Mouse (Mus musculus) hindbrain, embryonic 10.5 days (tissue): Measurements from ENCODE around the gene Akna. TPM values are rescaled to one million over a fixed set of nuclear protein-coding genes. Genes with fewer than 3 reads are reported as not detected.

Experiments used
- DNase-seq: peaks from one replicate; pipeline ENCODE4 v3.0.0-alpha.2; 2017; ENCODE audit warnings: low spot score
- H3K27ac ChIP-seq: fragments of 300-500 bp; sonication (generic); 2 replicates; pipeline ENCODE4 v1.5.1; 2016; ENCODE audit warnings: mild to moderate bottlenecking, moderate library complexity
- H3K27me3 ChIP-seq: fragments of 300-500 bp; sonication (generic); 2 replicates; pipeline ENCODE4 v1.6.1; 2016; ENCODE audit warnings: mild to moderate bottlenecking; ENCODE audit not compliant: poor library complexity, insufficient read depth, severe bottlenecking
- H3K36me3 ChIP-seq: fragments of 300-500 bp; sonication (generic); 2 replicates; pipeline ENCODE4 v1.6.1; 2016; ENCODE audit warnings: mild to moderate bottlenecking, moderate library complexity
- H3K4me1 ChIP-seq: fragments of 300-500 bp; sonication (generic); replicated peaks from 2 replicates; pipeline ENCODE4 v1.6.1; 2016; ENCODE audit warnings: mild to moderate bottlenecking
- H3K4me3 ChIP-seq: fragments of 300-500 bp; sonication (generic); 2 replicates; pipeline ENCODE4 v1.5.1; 2016; ENCODE audit warnings: mild to moderate bottlenecking, moderate library complexity
- H3K9me3 ChIP-seq: fragments of 300-500 bp; sonication (generic); 2 replicates; pipeline ENCODE4 v1.6.1; 2016; ENCODE audit warnings: mild to moderate bottlenecking, moderate library complexity
- WGBS: fragments of 180-500 bp; shearing (Covaris S2); methylation state at CpG from one replicate; pipeline ENCODE4 v1.1.7; 2016; 5-methylcytosine and 5-hydroxymethylcytosine counted together
- polyA plus RNA-seq: library from polyadenylated mRNA; unstranded; fragments of >200 nt; fragmentation: Nextera tagmentation; extraction: Ambion mirVana; gene quantifications from 2 replicates; pipeline ENCODE4 v1.2.1, GENCODE M21; 2016

Akna gene
- polyA plus RNA-seq, 1 experiment from 2014 or later, result 13.0 TPM

GRCm38 (mm10) chr4:63370897-63371296, 32.3 kb downstream of the Akna start:
- 38% methylated on average over 7 of the region's 7 CpGs for WGBS
- no peak overlapping the region for H3K4me3 ChIP-seq
- H3K36me3 ChIP-seq, result peaks cover 83% of the 10 kb centered on the region
- no peak for DNase-seq
- peaks cover 15% of the 10 kb centered on the region for H3K4me1 ChIP-seq
- H3K27ac ChIP-seq, result 0 out of 2 replicates have a peak overlapping the region, but pooled peaks have one; percentile 23
- no peaks in the 10 kb centered on the region for H3K27me3 ChIP-seq
- no peaks in the 10 kb centered on the region for H3K9me3 ChIP-seq

- Histone ChIP-seq H3K27ac (no peak overlapping the region), H3K4me1 (peaks cover 15% of the 10 kb centered on the region), H3K9me3 (no peaks in the 10 kb centered on the region), H3K36me3 (peaks cover 59% of the 10 kb centered on the region), H3K4me3 (no peak overlapping the region), H3K27me3 (no peaks in the 10 kb centered on the region)
- WGBS, result 12% methylated on average over 4 of the region's 4 CpGs
- peak; percentile 83 for DNase-seq
These were observed 34.6 kb downstream of the Akna start for GRCm38 (mm10) chr4:63368577-63368976.

- WGBS, result 93% methylated on average over 5 of the region's 5 CpGs
- DNase-seq, result no peak
- Histone ChIP-seq H3K4me1 (peaks cover 3% of the 10 kb centered on the region), H3K36me3 (peaks cover under 1% of the 10 kb centered on the region; the same call in 1 of the 2 replicates), H3K27ac (no peak within 1 kb of the TSS), H3K9me3 (no peaks in the 10 kb centered on the region), H3K27me3 (no peaks in the 10 kb centered on the region), H3K4me3 (no peak within 1 kb of the TSS)
These were observed 41.0 kb downstream of the Akna start, which contains the start of gene Orm2 for GRCm38 (mm10) chr4:63362150-63362549. Gene Orm2 (plus strand): TSS chr4:63362449.

GRCm38 (mm10) chr4:63359861-63360260, 43.3 kb downstream of the Akna start:
- Histone ChIP-seq H3K27me3 (no peaks in the 10 kb centered on the region), H3K4me3 (no peak overlapping the region), H3K36me3 (no peaks in the 10 kb centered on the region), H3K4me1 (peaks cover 9% of the 10 kb centered on the region), H3K27ac (no peak overlapping the region), H3K9me3 (no peaks in the 10 kb centered on the region)
- WGBS, result 79% methylated on average over 6 of the region's 6 CpGs
- DNase-seq, result no peak

GRCm38 (mm10) chr4:63356981-63357570, 46.1 kb downstream of the Akna start:
- WGBS, result 45% methylated on average over 2 of the region's 2 CpGs
- H3K9me3 ChIP-seq, result no peaks in the 10 kb centered on the region
- no peaks in the 10 kb centered on the region for H3K36me3 ChIP-seq
- no peak for DNase-seq
- H3K27ac ChIP-seq, result no peak overlapping the region
- no peaks in the 10 kb centered on the region for H3K27me3 ChIP-seq
- peaks cover 9% of the 10 kb centered on the region for H3K4me1 ChIP-seq
- no peak overlapping the region for H3K4me3 ChIP-seq

- WGBS, result 82% methylated on average over 4 of the region's 4 CpGs
- no peak for DNase-seq
- Histone ChIP-seq H3K36me3 (no peaks in the 10 kb centered on the region), H3K27ac (no peak within 1 kb of the TSS), H3K27me3 (no peaks in the 10 kb centered on the region), H3K9me3 (no peaks in the 10 kb centered on the region), H3K4me3 (no peak within 1 kb of the TSS), H3K4me1 (peaks cover 9% of the 10 kb centered on the region)
These were observed 47.1 kb downstream of the Akna start, which contains the start of gene Orm3 for GRCm38 (mm10) chr4:63355877-63356665. Gene Orm3 (plus strand): TSS chr4:63356162.

- 77% methylated on average over 6 of the region's 6 CpGs for WGBS
- Histone ChIP-seq H3K27ac (no peak overlapping the region), H3K36me3 (no peaks in the 10 kb centered on the region), H3K4me1 (no peaks in the 10 kb centered on the region), H3K9me3 (no peaks in the 10 kb centered on the region), H3K27me3 (no peaks in the 10 kb centered on the region), H3K4me3 (no peak overlapping the region)
- no peak for DNase-seq
These were observed 54.6 kb downstream of the Akna start for GRCm38 (mm10) chr4:63348524-63348923.

- Histone ChIP-seq H3K9me3 (no peaks in the 10 kb centered on the region), H3K27ac (no peak overlapping the region), H3K27me3 (no peaks in the 10 kb centered on the region), H3K36me3 (no peaks in the 10 kb centered on the region), H3K4me3 (no peak overlapping the region), H3K4me1 (no peaks in the 10 kb centered on the region)
- WGBS, result 86% methylated on average over 4 of the region's 4 CpGs
- no peak for DNase-seq
These were observed 56.5 kb downstream of the Akna start for GRCm38 (mm10) chr4:63346659-63347058.

GRCm38 (mm10) chr4:63345261-63345660, 57.9 kb downstream of the Akna start:
- H3K4me3 ChIP-seq, result no peak overlapping the region
- H3K36me3 ChIP-seq, result no peaks in the 10 kb centered on the region
- H3K27me3 ChIP-seq, result no peaks in the 10 kb centered on the region
- no peak for DNase-seq
- no peak overlapping the region for H3K27ac ChIP-seq
- H3K9me3 ChIP-seq, result no peaks in the 10 kb centered on the region
- H3K4me1 ChIP-seq, result no peaks in the 10 kb centered on the region

GRCm38 (mm10) chr4:63344295-63344694, 58.9 kb downstream of the Akna start, which contains the start of gene Orm1:
Gene Orm1 (plus strand): TSS chr4:63344560.
- Histone ChIP-seq H3K9me3 (no peaks in the 10 kb centered on the region), H3K4me1 (no peaks in the 10 kb centered on the region), H3K36me3 (no peaks in the 10 kb centered on the region), H3K27me3 (no peaks in the 10 kb centered on the region), H3K4me3 (no peak within 1 kb of the TSS), H3K27ac (no peak within 1 kb of the TSS)
- WGBS, result 83% methylated on average over 8 of the region's 8 CpGs
- no peak for DNase-seq

- H3K27ac ChIP-seq, result no peak overlapping the region
- no peaks in the 10 kb centered on the region for H3K27me3 ChIP-seq
- H3K9me3 ChIP-seq, result no peaks in the 10 kb centered on the region
- no peak overlapping the region for H3K4me3 ChIP-seq
- WGBS, result 76% methylated on average over 3 of the region's 3 CpGs
- no peaks in the 10 kb centered on the region for H3K4me1 ChIP-seq
- DNase-seq, result no peak
- H3K36me3 ChIP-seq, result no peaks in the 10 kb centered on the region
These were observed 59.5 kb downstream of the Akna start for GRCm38 (mm10) chr4:63343608-63344007.

- no peak overlapping the region for H3K27ac ChIP-seq
- H3K9me3 ChIP-seq, result no peaks in the 10 kb centered on the region
- H3K27me3 ChIP-seq, result no peaks in the 10 kb centered on the region
- no peaks in the 10 kb centered on the region for H3K4me1 ChIP-seq
- no peak overlapping the region for H3K4me3 ChIP-seq
- no peaks in the 10 kb centered on the region for H3K36me3 ChIP-seq
- 75% methylated on average over 4 of the region's 4 CpGs for WGBS
- no peak for DNase-seq
These were observed 60.7 kb downstream of the Akna start for GRCm38 (mm10) chr4:63342491-63342890.

GRCm38 (mm10) chr4:63338414-63339076, 64.6 kb downstream of the Akna start:
- Histone ChIP-seq H3K27me3 (no peaks in the 10 kb centered on the region), H3K27ac (no peak overlapping the region), H3K36me3 (0 out of 2 replicates have a peak, but pooled peaks cover under 1% of the 10 kb centered on the region), H3K9me3 (no peaks in the 10 kb centered on the region), H3K4me3 (no peak overlapping the region), H3K4me1 (no peaks in the 10 kb centered on the region)
- 73% methylated on average over 3 of the region's 3 CpGs for WGBS
- DNase-seq, result no peak
